Mouse (Mus musculus): ENCODE measurements around the gene Sqstm1.

Gene Sqstm1

GRCm38 (mm10) chr11:50211322-50212059 lies 864 bp upstream of the Sqstm1 start:
- in situ Hi-C loops (cut with MboI): no loop called here

DNA sequence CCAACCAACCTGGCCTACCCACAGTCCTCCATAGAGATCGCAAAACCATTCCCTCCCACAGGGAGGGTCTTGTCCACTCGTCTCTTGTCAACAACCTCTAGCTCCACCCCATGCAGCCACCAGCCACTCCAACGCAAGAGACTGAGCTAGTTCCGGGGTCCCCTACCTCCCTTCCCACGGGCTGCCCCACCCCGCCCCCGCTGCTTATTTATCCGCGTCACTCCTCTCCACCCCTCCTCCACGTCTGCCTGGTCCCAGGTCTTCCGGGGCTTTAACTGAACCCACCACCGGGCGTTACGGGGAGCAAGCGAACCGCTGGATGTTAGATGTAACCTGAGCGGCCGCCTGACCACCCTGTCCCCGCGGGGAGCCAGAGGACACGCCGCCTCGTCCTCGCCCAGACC lies 524 bp downstream of the Sqstm1 start:
- in situ Hi-C loops (cut with MboI): no loop called here

DNA sequence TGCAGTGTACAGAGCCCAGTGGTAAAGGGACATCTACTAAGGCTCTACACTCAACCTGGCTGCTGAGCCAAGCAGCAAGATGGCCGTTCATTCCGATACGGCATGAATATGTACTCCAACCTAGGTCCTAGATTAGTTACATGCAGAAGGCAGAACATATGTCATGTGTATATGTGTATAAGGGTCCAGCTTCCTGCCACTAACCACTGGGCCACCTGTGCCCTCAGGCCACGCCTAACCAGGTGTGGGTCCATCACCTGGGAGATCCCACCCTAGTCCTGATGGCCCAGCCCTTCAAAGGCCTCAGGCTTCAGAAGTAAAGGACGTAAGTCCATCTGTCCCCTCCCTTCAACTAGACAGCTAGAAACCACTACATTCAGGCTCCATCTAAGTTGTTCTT lies 2.6 kb downstream of the Sqstm1 start:
- in situ Hi-C loops (cut with MboI): no loop called here

GRCm38 (mm10) chr11:50207344-50207743 lies 3.3 kb downstream of the Sqstm1 start:
- in situ Hi-C loops (cut with MboI): no loop called here

GRCm38 (mm10) chr11:50206037-50206436 lies 4.6 kb downstream of the Sqstm1 start:
- in situ Hi-C loops (cut with MboI): no loop called here

- in situ Hi-C loops (cut with MboI): no loop called here
These were observed 5.2 kb downstream of the Sqstm1 start for GRCm38 (mm10) chr11:50205434-50205833.

- in situ Hi-C loops (cut with MboI): no loop called here
These were observed 7.3 kb downstream of the Sqstm1 start for GRCm38 (mm10) chr11:50203302-50203827.

GRCm38 (mm10) chr11:50201590-50201989 lies 9.0 kb downstream of the Sqstm1 start:
- in situ Hi-C loops (cut with MboI): no loop called here

GRCm38 (mm10) chr11:50200613-50201012 lies 10.0 kb downstream of the Sqstm1 start:
- in situ Hi-C loops (cut with MboI): no loop called here

DNA sequence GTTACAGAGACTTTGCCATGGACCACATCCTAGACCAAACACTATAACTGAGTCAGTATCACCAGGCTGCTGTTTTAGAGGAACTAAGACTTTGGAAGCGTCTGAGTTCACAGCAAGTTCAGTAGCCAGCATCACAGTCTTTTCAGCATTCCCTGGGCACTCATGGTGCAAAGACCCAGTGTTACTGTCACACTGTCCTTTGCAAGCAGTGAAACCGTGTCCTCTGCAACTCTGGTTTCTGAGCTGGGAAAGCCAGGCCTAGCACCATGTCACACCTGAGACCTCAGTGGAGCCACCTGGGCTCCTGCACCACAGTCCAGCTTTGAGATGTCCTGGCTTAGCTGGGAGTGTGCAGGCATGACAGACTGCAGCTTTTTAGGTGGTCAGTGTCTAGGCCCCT lies 11.7 kb downstream of the Sqstm1 start:
- in situ Hi-C loops (cut with MboI): no loop called here

- in situ Hi-C loops (cut with MboI): no loop called here
These were observed 12.3 kb downstream of the Sqstm1 start for GRCm38 (mm10) chr11:50198219-50198846.

DNA sequence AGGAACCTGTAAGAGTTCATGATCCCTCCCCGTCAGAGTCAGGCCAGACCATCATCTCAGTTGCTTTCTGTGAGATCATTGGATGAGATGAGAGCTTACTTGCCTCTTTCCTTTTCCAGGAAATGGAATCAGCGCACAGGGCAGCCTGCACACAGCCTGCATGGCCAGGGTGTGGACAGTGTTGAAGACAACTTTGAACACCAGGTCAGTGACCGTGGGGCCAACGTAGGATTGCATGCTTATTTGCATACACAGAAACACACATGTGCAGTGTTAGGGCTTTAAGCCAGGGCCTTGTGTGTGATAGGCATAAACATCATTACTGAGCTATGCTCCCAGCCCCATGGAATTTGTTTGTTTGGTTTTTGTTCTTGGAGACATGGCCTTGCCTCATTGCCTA lies 13.1 kb downstream of the Sqstm1 start:
- in situ Hi-C loops (cut with MboI): no loop called here

DNA sequence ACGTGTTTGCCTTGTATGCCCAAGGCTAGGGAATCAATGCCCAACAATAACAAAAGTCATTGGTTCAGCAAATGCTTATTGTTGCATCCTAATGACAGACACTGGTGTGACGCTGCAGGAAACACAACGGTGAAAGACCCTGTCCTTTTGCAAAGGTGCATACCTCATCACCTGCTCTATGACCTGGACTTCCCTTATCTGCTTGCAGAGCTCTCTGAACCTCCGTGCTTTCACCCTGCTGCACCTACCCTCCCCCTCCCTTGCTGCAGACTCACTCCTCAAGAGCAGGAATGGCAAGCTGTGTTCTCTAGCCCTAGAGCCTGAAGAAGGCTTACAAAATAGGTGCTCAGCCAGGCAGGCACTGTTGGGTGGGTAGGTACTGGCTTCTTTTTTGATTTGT lies 15.8 kb downstream of the Sqstm1 start:
- in situ Hi-C loops (cut with MboI): no loop called here

- in situ Hi-C loops (cut with MboI): no loop called here
These were observed 16.6 kb downstream of the Sqstm1 start for GRCm38 (mm10) chr11:50194070-50194469.

- in situ Hi-C loops (cut with MboI): no loop called here
These were observed 18.3 kb downstream of the Sqstm1 start for GRCm38 (mm10) chr11:50192278-50192677.

DNA sequence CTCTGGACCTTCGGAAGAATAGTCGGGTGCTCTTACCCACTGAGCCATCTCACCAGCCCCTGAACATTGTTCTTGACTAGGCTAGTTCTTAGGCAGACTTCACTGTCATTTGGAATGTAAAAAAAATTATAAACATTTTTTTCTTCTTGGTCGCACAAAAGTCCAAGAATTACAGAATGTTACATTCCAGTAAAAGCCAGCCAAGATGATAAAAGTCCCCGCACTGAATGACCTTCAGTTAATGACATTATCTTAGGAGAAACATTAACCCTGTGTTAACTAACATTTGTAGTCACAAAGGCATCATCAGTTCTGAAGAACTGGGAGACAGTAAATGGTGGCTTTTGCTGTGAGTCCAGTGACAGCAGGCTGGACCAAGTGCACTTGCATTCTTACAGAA lies 20.3 kb downstream of the Sqstm1 start:
- in situ Hi-C loops (cut with MboI): no loop called here

- in situ Hi-C loops (cut with MboI): no loop called here
These were observed 21.9 kb downstream of the Sqstm1 start for GRCm38 (mm10) chr11:50188682-50189081.

- in situ Hi-C loops (cut with MboI): no loop called here
These were observed 25.8 kb downstream of the Sqstm1 start for GRCm38 (mm10) chr11:50184788-50185187.

DNA sequence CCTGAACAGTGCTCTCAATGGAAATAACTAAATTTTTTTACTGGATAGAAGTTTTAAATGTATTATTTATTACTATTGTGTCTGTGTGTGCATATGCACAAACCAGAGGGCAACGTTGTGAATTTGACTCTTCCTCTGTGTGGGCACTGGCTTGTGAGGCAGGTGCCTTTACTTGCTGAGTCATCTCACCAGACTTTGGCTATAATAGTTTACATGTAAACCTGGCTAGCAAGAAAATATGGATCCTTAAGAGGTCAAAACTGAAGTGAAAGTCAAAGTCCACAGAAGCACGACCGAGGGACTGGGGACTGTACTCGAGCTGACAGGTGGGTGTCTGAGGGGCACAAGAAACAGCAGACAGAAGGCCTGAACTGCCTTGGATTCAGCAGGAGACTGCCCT lies 27.9 kb downstream of the Sqstm1 start:
- in situ Hi-C loops (cut with MboI): no loop called here

DNA sequence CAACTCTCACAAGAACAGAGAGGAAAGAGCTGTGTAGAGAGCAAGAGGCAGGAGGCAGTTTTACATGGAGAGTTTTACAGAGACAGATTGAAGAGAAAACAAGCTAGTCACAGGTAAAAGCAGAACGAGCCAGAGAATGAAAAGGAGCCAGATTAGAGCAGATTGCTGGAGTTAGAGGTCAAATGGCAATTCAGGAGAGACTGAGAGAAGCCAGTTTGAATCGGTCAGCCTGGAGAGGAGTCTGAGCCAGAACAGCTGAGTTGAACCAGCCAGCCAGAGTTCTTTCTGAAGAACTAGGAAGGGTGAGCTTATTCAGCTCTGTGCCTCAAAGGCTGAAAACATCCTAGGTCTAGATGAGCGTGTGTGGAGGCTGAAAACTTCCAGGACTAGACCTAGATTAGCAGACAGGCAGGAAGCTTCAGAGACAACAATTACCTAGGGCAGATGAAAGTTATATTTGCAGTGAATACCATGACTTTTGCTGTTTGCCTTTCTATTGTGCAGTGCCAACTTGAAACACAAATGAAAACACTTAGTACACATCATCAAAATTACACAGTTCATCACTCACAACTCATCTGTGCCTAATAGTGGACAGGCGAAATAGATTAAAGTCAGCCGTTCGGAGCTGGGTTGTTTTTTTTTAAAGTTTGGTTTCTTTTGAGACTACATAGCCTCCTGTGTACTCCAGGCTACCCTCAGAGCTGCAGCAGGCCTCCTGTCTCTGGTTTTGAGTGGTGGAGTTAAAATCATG lies 30.0 kb downstream of the Sqstm1 start:
- in situ Hi-C loops (cut with MboI): no loop called here

GRCm38 (mm10) chr11:50178532-50179488 lies 31.8 kb downstream of the Sqstm1 start:
- in situ Hi-C loops (cut with MboI): no loop called here

GRCm38 (mm10) chr11:50177111-50177510 lies 33.5 kb downstream of the Sqstm1 start:
- in situ Hi-C loops (cut with MboI): no loop called here

Data from mature B cell (primary cell).